Mouse (Mus musculus) liver, adult 2 months (tissue): ENCODE results near the gene Fto.

Source experiments
- CTCF ChIP-seq: fragments of 200-500 bp; IDR thresholded peaks from 2 replicates; pipeline ENCODE4 v1.5.1; 2011; ENCODE audit warnings: low read depth, low read length, control low read depth
- POLR2A ChIP-seq: fragments of 200-500 bp; IDR thresholded peaks from 2 replicates; pipeline ENCODE4 v1.6.1; 2011; ENCODE audit warnings: low read length, control low read depth; ENCODE audit not compliant: insufficient read depth; ENCODE audit errors: extremely low read depth

DNA sequence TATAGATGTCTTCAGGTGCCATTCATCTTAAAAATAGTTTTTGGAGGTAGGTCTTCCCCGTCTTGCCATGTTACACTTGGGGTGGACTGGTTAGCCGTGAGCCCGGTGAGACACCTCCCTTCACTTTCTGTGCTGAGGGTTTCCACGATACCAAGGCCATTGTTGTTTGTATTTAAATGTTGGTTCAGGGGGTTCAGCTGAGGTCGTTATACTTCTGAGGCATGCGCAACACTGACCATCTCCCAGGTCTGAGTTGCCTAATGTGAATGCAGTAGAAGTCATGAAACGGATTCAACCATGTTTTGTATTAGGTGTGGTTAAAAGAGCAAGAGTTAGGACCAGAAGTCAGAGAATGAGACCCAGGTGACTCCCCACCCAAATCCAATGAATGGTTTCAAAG, 72.5 kb downstream of the Fto start:
- TF ChIP-seq POLR2A (no peak), CTCF (no peak)
